Mouse (Mus musculus): Measurements from ENCODE around the gene Afp.

Afp gene

DNA sequence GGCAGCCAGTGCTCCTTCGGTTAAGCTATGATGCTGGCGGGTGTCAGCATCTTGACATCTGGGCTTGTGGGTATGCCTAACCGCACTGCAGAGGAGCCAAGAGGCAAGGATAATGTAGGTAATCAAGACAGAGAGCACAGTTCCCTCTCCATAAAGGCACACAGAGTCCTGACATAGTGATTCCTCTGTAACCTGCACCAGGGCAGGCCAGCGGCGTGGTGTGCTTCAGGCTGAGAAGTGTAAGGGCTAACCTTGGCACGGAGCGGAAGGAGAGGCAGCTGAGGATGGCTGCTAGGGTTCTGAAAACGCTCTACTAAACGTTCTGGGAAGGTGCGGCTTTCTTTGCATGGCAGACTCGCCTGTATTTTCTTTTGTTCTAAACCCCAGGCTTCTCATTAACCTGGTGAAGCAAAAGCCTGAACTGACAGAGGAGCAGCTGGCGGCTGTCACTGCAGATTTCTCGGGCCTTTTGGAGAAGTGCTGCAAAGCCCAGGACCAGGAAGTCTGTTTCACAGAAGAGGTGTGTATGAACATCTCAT lies 16.9 kb downstream of the Afp start:
- no peak for DNase-seq (ENCODE audit: low read depth, low spot score)

- no peak for DNase-seq (ENCODE audit: low read depth, low spot score)
These were observed 19.5 kb downstream of the Afp start for GRCm38 (mm10) chr5:90509828-90510592.

DNA sequence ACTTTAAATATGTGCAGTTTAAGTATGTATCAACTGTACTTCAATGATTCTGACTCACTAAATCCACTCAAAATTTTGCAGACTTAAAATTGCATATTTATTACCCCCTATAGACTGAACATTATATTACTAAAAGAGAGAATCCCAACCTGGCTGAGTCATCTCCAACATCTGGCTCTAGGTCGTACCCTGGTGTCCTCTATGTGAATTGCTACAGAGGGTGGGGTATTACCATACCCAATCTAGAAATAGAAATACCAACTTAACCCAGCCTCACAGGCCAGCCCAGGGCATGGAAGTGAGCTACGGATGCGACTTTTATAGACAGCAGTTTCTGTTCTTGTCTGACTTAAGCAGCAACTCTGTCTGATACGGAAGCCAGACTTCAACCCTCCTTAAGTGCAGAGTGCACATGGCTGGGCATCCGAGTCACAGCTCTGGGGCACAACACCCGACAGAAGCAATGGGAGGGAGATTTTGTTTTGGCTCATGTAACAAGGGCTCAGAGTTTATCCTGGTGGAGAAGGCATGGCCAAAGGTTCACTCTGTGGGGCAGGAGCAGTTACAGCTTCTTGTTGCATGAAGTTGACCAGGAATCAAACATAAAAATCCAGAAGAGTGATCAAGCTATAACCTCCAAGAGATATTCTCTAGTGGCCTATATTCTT lies 21.9 kb downstream of the Afp start:
- no peak for DNase-seq (ENCODE audit: low read depth, low spot score)

DNA sequence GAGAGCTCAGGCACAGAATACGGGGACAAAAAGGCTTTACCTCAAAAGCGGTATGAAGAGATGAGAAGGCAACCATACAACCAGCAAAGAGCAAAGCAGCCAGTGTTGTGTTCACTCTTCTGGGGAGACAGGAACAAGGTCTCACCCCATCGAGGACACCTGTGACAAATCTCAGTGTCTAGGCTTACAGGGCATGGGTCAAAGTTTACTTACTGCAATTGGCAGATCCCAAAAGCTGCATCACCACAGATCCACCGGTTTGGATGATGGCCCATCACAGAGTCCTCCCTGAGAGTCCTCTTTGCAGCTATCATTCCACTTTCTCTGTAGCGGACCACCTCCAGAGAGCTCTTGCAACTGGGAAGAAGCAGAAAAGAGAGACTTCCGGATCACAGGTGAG lies 25.0 kb downstream of the Afp start:
- DNase-seq (ENCODE audit: low read depth, low spot score): no peak

GRCm38 (mm10) chr5:90518356-90519100 lies 28.0 kb downstream of the Afp start, which contains the start of gene Afm:
Afm (plus strand) TSS chr5:90518932.
- DNase-seq (ENCODE audit: low read depth, low spot score): no peak

- no peak for DNase-seq (ENCODE audit: low read depth, low spot score)
These were observed 60.7 kb downstream of the Afp start for GRCm38 (mm10) chr5:90551191-90551590.

- no peak for DNase-seq (ENCODE audit: low read depth, low spot score)
These were observed 65.5 kb downstream of the Afp start for GRCm38 (mm10) chr5:90556052-90556451.
